Mouse (Mus musculus): Measurements from ENCODE around the gene Eddm3b.

- TF ChIP-seq CTCF (IDR thresholded peaks at IDR 0.05; ENCODE audit: borderline replicate concordance, insufficient read depth, low read length) (no peak), POLR2A (IDR thresholded peaks at IDR 0.05; ENCODE audit: low read depth, low read length) (no peak)
Measured at GRCm38 (mm10) chr14:51113916-51114560, at the start of gene Eddm3b.
